Mouse (Mus musculus) heart, postnatal 25 days (tissue): ENCODE measurements around the gene Sftpa1. TPM values are rescaled to one million over a fixed set of nuclear protein-coding genes. Genes with fewer than 3 reads are reported as not detected.

ENCODE experiments used
- DNase-seq: peaks from one replicate; pipeline ENCODE4 v3.0.0; 2022; ENCODE audit warnings: low spot score
- intact Hi-C: fragments of 180-260 bp; cut with DNase I; formaldehyde crosslinking; loops from one replicate; pipeline ENCODE4 v1.15.1; 2025
- total RNA-seq, 2 experiments: library from RNA; stranded (reverse); gene quantifications; 2 replicates each; pipeline ENCODE4 v1.2.3; 2021

Sftpa1 gene
- total RNA-seq, 2 experiments from 2014 or later, result 0.64 TPM; not detected in 1

DNA sequence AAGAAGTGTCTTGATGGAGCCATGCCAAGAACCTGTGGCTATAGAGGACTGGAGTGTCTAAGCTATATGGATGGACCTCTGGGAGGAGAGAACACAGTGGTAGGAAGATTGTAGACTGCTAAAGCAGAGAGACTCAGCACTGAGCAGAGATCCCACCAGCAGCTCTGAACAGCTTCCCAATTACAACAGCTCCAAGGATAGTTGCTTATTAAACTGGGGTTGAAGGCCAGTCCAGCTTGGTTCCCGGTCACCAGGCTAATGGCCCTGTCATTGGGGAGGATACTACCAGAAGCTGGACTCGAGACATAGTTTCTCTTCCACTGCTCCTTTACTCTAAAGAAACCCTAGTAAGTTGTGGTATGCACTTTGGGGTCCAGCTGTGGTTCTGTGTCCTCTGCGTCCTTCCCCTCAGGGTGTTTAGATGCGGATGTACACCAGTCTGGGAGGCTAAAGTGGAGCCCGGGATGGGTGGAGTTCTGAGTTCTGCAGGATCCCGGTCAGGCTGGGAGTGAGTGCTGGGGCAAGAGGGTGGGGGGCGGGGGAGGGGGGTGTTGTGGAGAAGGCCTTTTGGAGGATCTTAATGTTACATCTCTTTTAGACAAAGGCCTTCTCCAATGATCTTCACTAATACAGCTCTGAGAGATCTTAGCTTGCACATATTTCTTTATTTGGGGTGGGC, 19.8 kb downstream of the Sftpa1 start, which contains the start of gene Mbl1:
TSS of gene Mbl1 (plus strand) at position 239 of the 679 bp plus-strand sequence.
- intact Hi-C loops, result no loop called here

DNA sequence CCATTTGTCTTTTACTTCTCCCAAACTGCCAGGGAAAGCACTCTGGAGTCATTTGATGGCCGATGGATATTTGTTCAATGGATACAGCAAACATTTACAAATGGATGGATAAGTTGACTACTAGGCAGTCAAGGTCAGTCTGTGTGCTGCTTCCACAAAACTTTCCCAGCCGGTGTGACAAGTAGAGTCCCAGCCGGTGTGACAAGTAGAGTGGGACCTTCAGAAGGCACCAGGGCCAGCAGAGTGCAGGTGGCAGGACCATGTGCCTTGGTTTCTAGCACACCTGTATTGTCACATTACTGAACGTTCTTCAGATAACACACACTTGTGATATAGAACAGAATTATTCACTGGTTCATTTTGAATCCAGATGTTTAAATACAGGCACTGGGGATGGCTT, 28.5 kb downstream of the Sftpa1 start:
- intact Hi-C loops, result no loop called here
- no peak for DNase-seq

More for the DNA sequence above, 19.8 kb downstream of the Sftpa1 start, which contains the start of gene Mbl1:
- no peak for DNase-seq

DNA sequence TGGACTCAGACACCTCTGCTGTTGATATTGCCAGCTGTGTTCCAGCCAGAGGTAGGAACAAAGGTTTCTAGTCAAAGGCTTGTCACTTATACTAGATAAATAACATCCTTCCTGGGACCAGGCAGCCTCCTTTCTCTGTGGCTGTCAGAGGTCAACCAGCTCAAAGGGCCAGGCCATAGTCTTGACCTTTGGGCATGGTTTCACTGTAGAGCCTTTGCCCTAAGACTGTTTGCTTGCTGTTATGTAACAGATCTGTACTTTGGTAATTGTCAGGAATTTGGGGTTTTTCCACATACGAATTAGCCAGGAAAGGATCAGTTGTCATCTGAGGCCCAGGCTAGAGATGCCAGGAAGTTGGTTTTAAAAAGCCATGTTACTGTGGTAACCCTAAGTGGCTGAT, 29.2 kb downstream of the Sftpa1 start:
- DNase-seq, result no peak
- intact Hi-C loops, result no loop called here

DNA sequence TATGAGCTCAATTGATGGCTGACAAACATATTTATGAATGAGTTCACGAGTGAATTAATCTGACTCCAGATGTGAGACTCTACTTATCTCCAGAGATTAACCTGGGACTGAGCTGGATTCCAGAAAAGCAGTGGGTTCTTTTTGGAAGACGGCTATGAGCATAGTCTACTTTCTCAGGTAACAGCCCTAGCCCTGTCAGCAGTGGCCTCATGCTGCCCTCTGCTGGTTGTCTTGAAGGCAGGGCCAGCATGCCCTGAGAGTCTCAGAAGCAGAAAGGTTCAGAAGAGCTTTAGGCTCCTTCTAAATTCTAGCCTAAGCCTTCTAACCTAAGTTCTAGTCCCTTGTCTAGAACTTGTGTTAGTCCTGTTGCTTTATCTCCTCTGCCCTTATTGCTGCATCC, 31.1 kb downstream of the Sftpa1 start:
- DNase-seq, result no peak
- intact Hi-C loops, result loop anchor here (1.0 to 2.0 kb wide), 2 partner anchors 32 to 68 kb away; partner anchors contain the start of gene Sftpa1

DNA sequence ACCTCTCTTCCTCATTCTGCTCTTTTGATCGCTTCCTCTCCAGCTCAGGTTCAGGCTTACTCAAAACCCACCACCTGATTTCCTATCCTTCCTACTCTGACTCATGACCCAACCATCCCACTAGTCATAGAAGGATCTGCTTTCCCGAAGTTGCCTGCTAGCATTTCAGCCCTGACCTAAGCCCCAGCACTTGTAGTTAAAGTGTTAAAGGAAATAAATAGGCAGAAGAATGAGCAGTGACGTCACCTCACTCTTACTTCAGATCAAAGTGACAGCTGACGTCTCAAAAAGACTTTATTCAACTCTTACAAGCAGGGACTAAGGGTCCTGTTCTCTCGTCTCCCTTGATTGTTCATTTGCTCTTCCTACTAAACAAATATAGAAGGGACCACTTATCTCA, 35.7 kb downstream of the Sftpa1 start:
- no peak for DNase-seq
- intact Hi-C loops, result no loop called here

DNA sequence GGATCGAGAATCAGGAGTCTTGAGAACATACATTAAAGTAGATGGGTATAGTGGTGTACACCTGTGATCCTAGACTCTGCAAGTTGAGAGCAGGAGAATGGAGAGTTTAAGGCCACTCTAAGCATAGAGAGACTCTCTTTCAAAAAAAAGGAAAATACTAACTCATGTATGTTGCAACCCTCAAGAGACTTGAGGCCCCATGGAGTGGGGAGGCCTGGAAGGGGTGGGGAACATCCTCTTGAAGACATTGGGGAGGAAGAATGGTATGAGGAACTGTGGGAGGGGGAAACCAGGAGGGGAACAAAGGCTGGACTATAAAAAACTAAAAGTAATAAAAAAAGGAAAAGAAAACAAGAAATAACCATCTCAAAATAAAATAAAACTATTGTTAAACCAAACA, 37.0 kb downstream of the Sftpa1 start:
- intact Hi-C loops, result no loop called here
- DNase-seq, result no peak

DNA sequence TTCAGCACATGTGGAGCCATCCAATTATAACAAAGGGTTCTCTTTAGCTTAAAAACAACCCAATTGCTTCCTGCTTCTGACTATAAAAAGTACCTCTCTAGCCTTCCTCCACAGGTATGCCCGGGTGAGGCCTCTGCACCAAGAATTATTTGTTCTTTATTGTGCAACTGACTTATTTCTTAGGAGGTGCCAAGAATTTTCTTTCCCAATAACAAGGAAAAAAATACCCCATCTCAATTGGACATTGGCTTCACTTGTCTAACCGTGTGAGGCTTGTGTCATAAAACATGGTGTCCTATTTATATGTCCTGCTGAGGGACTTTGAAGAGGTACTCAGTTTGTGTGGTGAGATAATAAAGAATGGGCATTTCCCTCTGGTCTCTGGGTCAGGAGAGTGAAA, 38.9 kb downstream of the Sftpa1 start:
- intact Hi-C loops, result no loop called here
- DNase-seq, result no peak

DNA sequence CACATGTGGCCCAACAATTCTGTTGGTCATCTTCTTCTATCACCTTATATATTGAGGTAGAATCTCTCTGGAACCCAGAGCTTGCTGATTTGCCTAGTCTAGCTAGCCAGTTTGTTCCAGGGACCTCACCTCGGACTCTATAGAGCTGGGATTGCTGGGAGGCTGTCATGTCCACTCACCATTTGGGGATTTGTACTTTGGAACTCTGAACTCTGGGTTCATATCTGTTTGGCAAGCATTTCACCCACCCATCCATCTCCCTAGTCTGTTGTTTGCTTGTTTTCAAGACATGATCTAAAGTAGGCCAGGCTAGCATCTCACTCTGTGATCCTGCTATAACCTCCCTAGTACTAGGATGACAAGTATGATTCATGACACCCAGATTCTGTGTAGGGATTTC, 43.2 kb downstream of the Sftpa1 start:
- intact Hi-C loops, result no loop called here
- no peak for DNase-seq

DNA sequence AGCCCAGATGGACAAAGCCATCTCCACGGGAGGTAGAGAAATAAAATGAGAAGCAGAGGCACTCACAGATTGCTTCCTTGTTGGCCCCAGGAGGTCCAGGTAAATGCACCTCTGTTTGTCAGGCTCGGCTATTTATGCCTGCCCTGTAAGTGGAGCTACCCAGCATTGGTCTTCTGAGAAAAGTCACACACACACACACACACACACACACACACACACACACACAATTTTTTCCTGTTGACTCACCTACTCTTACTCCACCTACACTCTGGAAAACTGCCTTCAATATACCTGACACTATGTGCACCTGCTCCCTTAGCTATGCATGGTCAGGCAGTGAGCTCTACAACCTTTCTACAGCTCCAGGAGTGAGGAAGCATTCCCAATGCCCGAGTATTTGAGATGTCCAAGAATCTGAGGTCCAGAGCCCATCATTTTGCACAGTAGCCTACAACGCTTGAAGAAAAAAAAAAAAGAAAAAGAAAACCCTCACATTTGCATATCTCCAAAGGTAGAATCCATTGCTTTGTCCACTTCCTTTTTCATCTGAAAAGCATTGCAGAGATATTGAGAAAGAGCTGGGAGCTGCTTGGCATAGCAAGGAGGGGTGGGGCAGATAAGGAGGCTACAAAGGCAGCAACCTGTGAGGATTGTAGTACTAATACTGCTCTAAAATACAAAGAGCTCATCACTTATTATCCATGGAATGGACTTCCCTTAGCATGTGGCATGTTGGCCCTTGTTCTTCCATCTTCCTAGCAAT, 53.7 kb downstream of the Sftpa1 start, which contains the start of gene Sftpd:
TSS of gene Sftpd (minus strand) at position 91 of the 763 bp plus-strand sequence.
- intact Hi-C loops, result no loop called here
- no peak for DNase-seq

Other genes starting within 250 kb of the Sftpa1 start
- gene Sh2d4b, start 238.5 kb upstream of the Sftpa1 start, total RNA-seq, result under 1 TPM; 0.62 to 0.81 TPM
- 10 to 100 TPM; 17.1 to 18.1 TPM for gene Tspan14, start 165.0 kb upstream of the Sftpa1 start, total RNA-seq
- gene Fam213a, start 118.0 kb upstream of the Sftpa1 start, total RNA-seq, result 10 to 100 TPM; 16.3 to 17.0 TPM
- gene Dydc2, start 62.6 kb upstream of the Sftpa1 start, total RNA-seq, result not detected
- gene Dydc1, start 58.9 kb upstream of the Sftpa1 start, total RNA-seq, result not detected
- gene Mat1a, start 26.7 kb upstream of the Sftpa1 start, total RNA-seq, result not detected
- not detected for gene Mbl1, start 19.7 kb downstream of the Sftpa1 start, total RNA-seq
- not detected for gene Sftpd, start 53.4 kb downstream of the Sftpa1 start, total RNA-seq
- not detected for gene Gm2832, start 147.0 kb downstream of the Sftpa1 start, total RNA-seq
- not detected for gene Gm5798, start 216.8 kb downstream of the Sftpa1 start, total RNA-seq